Mouse (Mus musculus) intestine, postnatal 0 days (tissue): Measurements from ENCODE around the gene Olfr1436. TPM values are rescaled to one million over a fixed set of nuclear protein-coding genes. Genes with fewer than 3 reads are reported as not detected.
"Not testable (repeated sequence)": the region's sequence is repeated elsewhere in the genome, so short reads cannot be mapped to it uniquely, and the experiment has no call there.

ENCODE experiments used
- ATAC-seq: fragments of 200-750 bp; cut with Nextera tagmentation; 2 replicates; pipeline ENCODE4 v1.8.0; 2017; ENCODE audit warnings: mild to moderate bottlenecking, moderate TSS enrichment, moderate library complexity
- H3K27ac ChIP-seq: fragments of 300-500 bp; sonication (generic); 2 replicates; pipeline ENCODE4 v1.5.1; 2014; ENCODE audit warnings: mild to moderate bottlenecking, low read depth, low read length, moderate library complexity
- H3K27me3 ChIP-seq: fragments of 300-500 bp; sonication (generic); replicated peaks from 2 replicates; pipeline ENCODE4 v1.6.1; 2014; ENCODE audit warnings: low read length, mixed read lengths; ENCODE audit not compliant: control insufficient read depth, insufficient read depth
- H3K36me3 ChIP-seq: fragments of 300-500 bp; sonication (generic); 2 replicates; pipeline ENCODE4 v1.6.1; 2014; ENCODE audit warnings: mild to moderate bottlenecking, moderate library complexity; ENCODE audit not compliant: control insufficient read depth, insufficient read depth
- H3K4me1 ChIP-seq: fragments of 300-500 bp; sonication (generic); replicated peaks from 2 replicates; pipeline ENCODE4 v1.6.1; 2014; ENCODE audit warnings: antibody characterized with exemption, low read length, mixed read lengths; ENCODE audit not compliant: control insufficient read depth, insufficient read depth
- H3K4me2 ChIP-seq: fragments of 300-500 bp; sonication (generic); replicated peaks from 2 replicates; pipeline ENCODE4 v1.6.1; 2014; ENCODE audit warnings: low read depth, mild to moderate bottlenecking, moderate library complexity
- H3K4me3 ChIP-seq: fragments of 300-500 bp; sonication (generic); 2 replicates; pipeline ENCODE4 v1.5.1; 2014; ENCODE audit warnings: low read depth, low read length
- H3K9ac ChIP-seq: fragments of 300-500 bp; sonication (generic); 2 replicates; pipeline ENCODE4 v1.6.1; 2014; ENCODE audit warnings: mild to moderate bottlenecking, low read depth, low read length
- H3K9me3 ChIP-seq: fragments of 300-500 bp; sonication (generic); 2 replicates; pipeline ENCODE4 v1.6.1; 2016; ENCODE audit warnings: mixed run types; ENCODE audit not compliant: control insufficient read depth
- CTCF ChIP-seq: sonication (generic); IDR thresholded peaks from 2 replicates; pipeline ENCODE4 v1.5.1; 2016; ENCODE audit warnings: low read depth, mild to moderate bottlenecking, control low read depth, antibody characterized with exemption, moderate library complexity
- WGBS: fragments of 180-500 bp; shearing (Covaris S2); extraction: QIAGEN DNeasy Blood & Tissue Kit; methylation state at CpG from one replicate; pipeline ENCODE4 v1.1.7; 2014; 5-methylcytosine and 5-hydroxymethylcytosine counted together
- polyA plus RNA-seq: library from polyadenylated mRNA; unstranded; fragments of >200 nt; fragmentation: Nextera tagmentation; extraction: Ambion mirVana; gene quantifications from 2 replicates; pipeline ENCODE4 v1.2.1, GENCODE M21; 2015

Olfr1436 gene
- not detected in 2 replicates for polyA plus RNA-seq

- H3K4me1 ChIP-seq, H3K27ac ChIP-seq, H3K4me3 ChIP-seq, H3K36me3 ChIP-seq, H3K9ac ChIP-seq, H3K4me2 ChIP-seq, ATAC-seq, H3K9me3 ChIP-seq, H3K27me3 ChIP-seq: not testable (repeated sequence)
- 79% methylated on average over 1 of the region's 1 CpGs for WGBS
Measured at GRCm38 (mm10) chr19:12299030-12299429, at the start of gene Olfr1436. Gene Olfr1436, minus strand, starts transcription at chr19:12299130.

- Histone ChIP-seq H3K27me3 (no peaks in the 10 kb centered on the region), H3K4me1 (no peaks in the 10 kb centered on the region), H3K27ac (no peak within 1 kb of the TSS), H3K4me2 (no peak within 1 kb of the TSS), H3K9ac (no peak within 1 kb of the TSS), H3K9me3 (no peaks in the 10 kb centered on the region), H3K4me3 (no peak within 1 kb of the TSS), H3K36me3 (no peaks in the 10 kb centered on the region)
- ATAC-seq: no peak
- no peak for TF ChIP-seq CTCF
- WGBS: 82% methylated on average over 3 of the region's 3 CpGs
Measured at GRCm38 (mm10) chr19:12335810-12336209, 36.9 kb upstream of the Olfr1436 start, which contains the start of gene Olfr1438-ps1. Gene Olfr1438-ps1, minus strand, starts transcription at chr19:12335910.

- 90% methylated on average over 2 of the region's 2 CpGs for WGBS
- ATAC-seq: no peak
- TF ChIP-seq CTCF: no peak
Measured at GRCm38 (mm10) chr19:12325001-12325400, 26.1 kb upstream of the Olfr1436 start, which contains the start of gene Olfr1437. Gene Olfr1437, minus strand, starts transcription at chr19:12325101.

GRCm38 (mm10) chr19:12292979-12293378, 6.0 kb downstream of the Olfr1436 start:
- Histone ChIP-seq H3K27me3 (no peaks in the 10 kb centered on the region), H3K4me3 (no peak overlapping the region), H3K9me3 (no peaks in the 10 kb centered on the region), H3K9ac (no peak overlapping the region), H3K4me2 (no peak overlapping the region), H3K36me3 (no peaks in the 10 kb centered on the region), H3K27ac (no peak overlapping the region), H3K4me1 (no peaks in the 10 kb centered on the region)
- no peak for ATAC-seq
- no peak for TF ChIP-seq CTCF

More at GRCm38 (mm10) chr19:12325001-12325400, 26.1 kb upstream of the Olfr1436 start, which contains the start of gene Olfr1437:
- Histone ChIP-seq H3K4me2 (no peak within 1 kb of the TSS), H3K9ac (no peak within 1 kb of the TSS), H3K27me3 (no peaks in the 10 kb centered on the region), H3K36me3 (no peaks in the 10 kb centered on the region), H3K27ac (no peak within 1 kb of the TSS), H3K9me3 (no peaks in the 10 kb centered on the region), H3K4me1 (no peaks in the 10 kb centered on the region), H3K4me3 (no peak within 1 kb of the TSS)

GRCm38 (mm10) chr19:12279554-12279953, 19.4 kb downstream of the Olfr1436 start, which contains the start of gene Olfr1434:
Gene Olfr1434, plus strand, starts transcription at chr19:12279854.
- H3K9ac ChIP-seq: no peak within 1 kb of the TSS
- no peak within 1 kb of the TSS for H3K4me2 ChIP-seq
- no peak for TF ChIP-seq CTCF
- H3K27ac ChIP-seq: no peak within 1 kb of the TSS
- 68% methylated on average over 2 of the region's 2 CpGs for WGBS
- H3K4me1 ChIP-seq: no peaks in the 10 kb centered on the region
- H3K4me3 ChIP-seq: no peak within 1 kb of the TSS
- H3K9me3 ChIP-seq: no peaks in the 10 kb centered on the region
- no peaks in the 10 kb centered on the region for H3K27me3 ChIP-seq
- no peaks in the 10 kb centered on the region for H3K36me3 ChIP-seq
- no peak for ATAC-seq

GRCm38 (mm10) chr19:12260732-12261131, 38.2 kb downstream of the Olfr1436 start, which contains the start of gene Olfr235:
Gene Olfr235, plus strand, starts transcription at chr19:12261032.
- Histone ChIP-seq H3K4me2 (no peak within 1 kb of the TSS), H3K27me3 (no peaks in the 10 kb centered on the region), H3K9me3 (no peaks in the 10 kb centered on the region), H3K9ac (no peak within 1 kb of the TSS), H3K27ac (no peak within 1 kb of the TSS), H3K4me3 (no peak within 1 kb of the TSS), H3K4me1 (no peaks in the 10 kb centered on the region), H3K36me3 (no peaks in the 10 kb centered on the region)
- WGBS: 51% methylated on average over 1 of the region's 1 CpGs
- TF ChIP-seq CTCF: no peak
- ATAC-seq: no peak

Other genes starting within 250 kb of the Olfr1436 start
- gene Olfr1424, start 236.4 kb downstream of the Olfr1436 start, polyA plus RNA-seq: not detected in 2 replicates
- not detected in 2 replicates for gene Olfr1425, start 221.4 kb downstream of the Olfr1436 start, polyA plus RNA-seq
- not detected in 2 replicates for gene Olfr1426, start 207.1 kb downstream of the Olfr1436 start, polyA plus RNA-seq
- gene Olfr1427, start 195.8 kb downstream of the Olfr1436 start, polyA plus RNA-seq: not detected in 2 replicates
- gene Olfr1428, start 183.2 kb downstream of the Olfr1436 start, polyA plus RNA-seq: not detected in 2 replicates
- not detected in 2 replicates for gene Olfr76, start 175.9 kb downstream of the Olfr1436 start, polyA plus RNA-seq
- 0.05 TPM in 1 of 2 replicates, not detected in the other for gene Olfr1555-ps1, start 129.0 kb downstream of the Olfr1436 start, polyA plus RNA-seq
- gene Olfr1431, start 98.5 kb downstream of the Olfr1436 start, polyA plus RNA-seq: not detected in 2 replicates
- not detected in 2 replicates for gene Olfr1432, start 66.5 kb downstream of the Olfr1436 start, polyA plus RNA-seq
- gene Olfr262, start 57.5 kb downstream of the Olfr1436 start, polyA plus RNA-seq: not detected in 2 replicates
- gene Olfr235, start 38.1 kb downstream of the Olfr1436 start, polyA plus RNA-seq: not detected in 2 replicates
- gene Olfr1434, start 19.3 kb downstream of the Olfr1436 start, polyA plus RNA-seq: not detected in 2 replicates
- not detected in 2 replicates for gene Olfr1437, start 26.0 kb upstream of the Olfr1436 start, polyA plus RNA-seq
- not detected in 2 replicates for gene Olfr1438-ps1, start 36.8 kb upstream of the Olfr1436 start, polyA plus RNA-seq
- not detected in 2 replicates for gene Olfr1440, start 88.1 kb upstream of the Olfr1436 start, polyA plus RNA-seq
- not detected in 2 replicates for gene Olfr1441, start 118.3 kb upstream of the Olfr1436 start, polyA plus RNA-seq
- gene Pfpl, start 128.8 kb upstream of the Olfr1436 start, polyA plus RNA-seq: not detected in 2 replicates
- 2.2 and 2.7 TPM in 2 replicates for gene Mpeg1, start 161.6 kb upstream of the Olfr1436 start, polyA plus RNA-seq
- gene Dtx4, start 202.3 kb upstream of the Olfr1436 start, polyA plus RNA-seq: 4.9 and 5.5 TPM in 2 replicates
- 6.2 and 6.8 TPM in 2 replicates for gene Fam111a, start 246.6 kb upstream of the Olfr1436 start, polyA plus RNA-seq